8 mouse cellular contexts compared by ENCODE assay signal in the genomic region with DNA sequence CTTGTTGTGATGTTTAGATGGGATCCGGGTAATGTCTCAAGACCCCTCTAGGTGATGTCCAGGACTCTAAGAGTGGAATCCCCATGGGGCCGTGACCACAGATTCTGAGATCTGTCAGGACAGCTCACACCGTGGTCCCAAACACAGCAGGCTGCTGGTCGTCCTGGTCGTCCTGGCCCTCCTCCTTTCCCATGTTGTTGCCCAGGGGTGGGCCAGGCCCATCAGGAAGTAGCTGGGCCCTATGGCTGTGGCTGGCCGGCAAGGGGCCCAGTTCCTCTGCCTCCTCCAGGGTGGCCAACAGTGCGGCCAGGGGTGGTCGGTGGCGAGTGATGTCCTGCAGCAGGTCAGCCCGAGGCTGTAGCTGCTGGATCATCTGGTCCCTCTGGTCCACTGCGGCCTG. TPM values are rescaled to one million over a fixed set of nuclear protein-coding genes. Genes with fewer than 3 reads are reported as not detected.
DNase-seq lines count a peak whose midpoint lies in the region; ATAC-seq lines count a peak whose summit lies in the region.

No protein-coding gene starts in this region.

- no peak overlapping the region; the same call in 1 of the 2 replicates for H3K4me2 ChIP-seq in heart, embryonic 14.5 days (ENCODE audit: low read length)
- no peak overlapping the region for H3K4me2 ChIP-seq in forebrain, embryonic 14.5 days (ENCODE audit: low read length)
- 0 out of 2 replicates have a peak overlapping the region, but pooled peaks have one; percentile 85 for H3K4me2 ChIP-seq in limb, embryonic 15.5 days

- H3K9me3 ChIP-seq in heart, embryonic 14.5 days (ENCODE audit: control insufficient read depth, low read length), result no peaks in the 10 kb centered on the region
- no peaks in the 10 kb centered on the region for H3K9me3 ChIP-seq in forebrain, embryonic 14.5 days (replicated peaks; ENCODE audit: control insufficient read depth, low read length)
- H3K9me3 ChIP-seq in limb, embryonic 15.5 days, result no peaks in the 10 kb centered on the region

- no peaks in the 10 kb centered on the region for H3K27me3 ChIP-seq in heart, embryonic 14.5 days (ENCODE audit: control insufficient read depth, insufficient read depth, low read length)
- no peaks in the 10 kb centered on the region for H3K27me3 ChIP-seq in forebrain, embryonic 14.5 days (replicated peaks; ENCODE audit: control insufficient read depth, insufficient read depth, low read length)
- no peaks in the 10 kb centered on the region for H3K27me3 ChIP-seq in limb, embryonic 15.5 days

- DNase-seq in heart, adult 8-10 months (ENCODE audit: low spot score), result no peak
- no peak for DNase-seq in forebrain, embryonic 14.5 days (ENCODE audit: low spot score)
- DNase-seq in gastrocnemius, postnatal 14 days, result no peak
- no peak for DNase-seq in ovary, postnatal 10 days (ENCODE audit: low spot score)

- peaks cover 3 to 26% of the 10 kb centered on the region in 2 experiments; a peak in 3 of 4 replicates for H3K4me1 ChIP-seq in heart, embryonic 14.5 days (ENCODE audit: control insufficient read depth in 2 of 2, insufficient read depth in 2 of 2, low read length in 2 of 2)
- H3K4me1 ChIP-seq in brown adipose tissue, adult 24 weeks (ENCODE audit: control insufficient read depth, insufficient read depth, insufficient read length, low read length), result peaks cover 6% of the 10 kb centered on the region; the same call in 1 of the 2 replicates
- peaks cover 11% of the 10 kb centered on the region for H3K4me1 ChIP-seq in forebrain, embryonic 14.5 days (ENCODE audit: control insufficient read depth, insufficient read depth, low read length)
- H3K4me1 ChIP-seq in limb, embryonic 15.5 days, result peaks cover 47% of the 10 kb centered on the region

- peaks cover 31% of the 10 kb centered on the region for H3K36me3 ChIP-seq in heart, embryonic 14.5 days (ENCODE audit: control insufficient read depth, insufficient read depth, low read length)
- peaks cover 26% of the 10 kb centered on the region for H3K36me3 ChIP-seq in forebrain, embryonic 14.5 days (ENCODE audit: control insufficient read depth, insufficient read depth, low read length)
- H3K36me3 ChIP-seq in limb, embryonic 15.5 days, result peaks cover 25% of the 10 kb centered on the region

- WGBS in heart, embryonic 14.5 days, result 46% methylated on average over 11 of the region's 11 CpGs
- 69% methylated on average over 11 of the region's 11 CpGs for WGBS in forebrain, embryonic 14.5 days
- WGBS in limb, embryonic 15.5 days, result 52% methylated on average over 11 of the region's 11 CpGs

- intact Hi-C loops in gastrocnemius, postnatal 14 days (cut with DNase I; ENCODE audit: low total_unique reads), result no loop called here

- no peak overlapping the region for H3K4me3 ChIP-seq in heart, embryonic 14.5 days (ENCODE audit: control insufficient read depth in 1 of 2, insufficient read depth in 1 of 2, low read depth in 1 of 2, low read length in 2 of 2)
- 0 out of 2 replicates have a peak overlapping the region, but pooled peaks have one; percentile 72 for H3K4me3 ChIP-seq in brown adipose tissue, adult 24 weeks (ENCODE audit: insufficient read depth, low read depth, low read length)
- H3K4me3 ChIP-seq in forebrain, embryonic 14.5 days (ENCODE audit: low read depth, low read length), result 0 out of 2 replicates have a peak overlapping the region, but pooled peaks have one; percentile 81
- H3K4me3 ChIP-seq in limb, embryonic 15.5 days, result peak overlapping the region; percentile 83; the same call in 1 of the 2 replicates

- ATAC-seq in heart, embryonic 14.5 days (ENCODE audit: insufficient number of reproducible peaks, insufficient read depth, low FRiP score, low read depth), result no peak
- ATAC-seq in forebrain, embryonic 14.5 days, result no peak
- no peak for ATAC-seq in limb, embryonic 15.5 days (ENCODE audit: insufficient number of reproducible peaks, low FRiP score, low TSS enrichment, low read depth)
- ATAC-seq in megakaryocyte progenitor cell, adult 5-6 weeks (replicated peaks; ENCODE audit: poor library complexity), result no peak

- H3K27ac ChIP-seq in heart, embryonic 14.5 days (replicated peaks in 1 of 2; ENCODE audit: control insufficient read depth in 1 of 2, insufficient read depth in 1 of 2, low read depth in 2 of 2, low read length in 2 of 2), result no peak overlapping the region
- no peak overlapping the region for H3K27ac ChIP-seq in brown adipose tissue, adult 24 weeks (replicated peaks; ENCODE audit: low read depth, low read length)
- H3K27ac ChIP-seq in forebrain, embryonic 14.5 days (ENCODE audit: low read depth, low read length), result no peak overlapping the region
- H3K27ac ChIP-seq in limb, embryonic 15.5 days, result no peak overlapping the region

- peak overlapping the region; percentile 79; the same call in 1 of the 2 replicates for H3K9ac ChIP-seq in heart, embryonic 14.5 days (ENCODE audit: low read length)
- peak overlapping the region; percentile 74; the same call in 1 of the 2 replicates for H3K9ac ChIP-seq in forebrain, embryonic 14.5 days (ENCODE audit: low read length)
- no peak overlapping the region for H3K9ac ChIP-seq in limb, embryonic 15.5 days

RNA-seq across cellular contexts. Expression of a gene that starts 2.2 kb away (rescaled TPM):
- polyA plus RNA-seq in heart, embryonic 14.5 days (2014; fragmentation: Nextera tagmentation; extraction: Ambion mirVana), result 1,100 and 1,119 TPM in 2 replicates
- total RNA-seq in heart, adult 8-10 months (2022), result 100 to 1,000 TPM; 804 to 980 (median 857) TPM
- polyA plus RNA-seq in brown adipose tissue, adult 24 weeks (2012; ENCODE audit: insufficient read depth, insufficient read length, missing spikeins), result 597 and 872 TPM in 2 replicates
- 490 and 613 TPM in 2 replicates for polyA plus RNA-seq in forebrain, embryonic 14.5 days (2014; fragmentation: Nextera tagmentation; extraction: Ambion mirVana)
- 370 and 405 TPM in 2 replicates for polyA plus RNA-seq in limb, embryonic 15.5 days (2015; fragmentation: Nextera tagmentation; extraction: Ambion mirVana)
- 100 to 1,000 TPM; 433 to 458 TPM for total RNA-seq in gastrocnemius, postnatal 14 days (2021)
- total RNA-seq in megakaryocyte progenitor cell, adult 5-6 weeks (2015), result 102 and 151 TPM in 2 replicates
- 92.1 and 131 TPM in 2 replicates for total RNA-seq in megakaryocyte progenitor cell, adult 5-6 weeks (2017)

RNA-seq across cellular contexts. Expression of a gene that starts 2.5 kb away (rescaled TPM):
- polyA plus RNA-seq in heart, embryonic 14.5 days (2014; fragmentation: Nextera tagmentation; extraction: Ambion mirVana), result 17.7 TPM in 2 replicates
- total RNA-seq in heart, adult 8-10 months (2022), result 1 to 10 TPM; 3.2 to 7.1 (median 6.0) TPM
- 9.9 and 13.8 TPM in 2 replicates for polyA plus RNA-seq in brown adipose tissue, adult 24 weeks (2012; ENCODE audit: insufficient read depth, insufficient read length, missing spikeins)
- 18.6 and 24.6 TPM in 2 replicates for polyA plus RNA-seq in forebrain, embryonic 14.5 days (2014; fragmentation: Nextera tagmentation; extraction: Ambion mirVana)
- 18.1 and 18.2 TPM in 2 replicates for polyA plus RNA-seq in limb, embryonic 15.5 days (2015; fragmentation: Nextera tagmentation; extraction: Ambion mirVana)
- 1 to 10 TPM; 5.4 to 5.8 TPM for total RNA-seq in gastrocnemius, postnatal 14 days (2021)
- total RNA-seq in megakaryocyte progenitor cell, adult 5-6 weeks (2015), result 8.5 and 12.5 TPM in 2 replicates
- total RNA-seq in megakaryocyte progenitor cell, adult 5-6 weeks (2017), result 4.2 and 6.5 TPM in 2 replicates

RNA-seq across cellular contexts. Expression of a gene that starts 42.0 kb away (rescaled TPM):
- 31.0 and 31.5 TPM in 2 replicates for polyA plus RNA-seq in heart, embryonic 14.5 days (2014; fragmentation: Nextera tagmentation; extraction: Ambion mirVana)
- 10 to 100 TPM; 22.4 to 26.7 (median 24.6) TPM for total RNA-seq in heart, adult 8-10 months (2022)
- 5.1 and 7.5 TPM in 2 replicates for polyA plus RNA-seq in brown adipose tissue, adult 24 weeks (2012; ENCODE audit: insufficient read depth, insufficient read length, missing spikeins)
- polyA plus RNA-seq in forebrain, embryonic 14.5 days (2014; fragmentation: Nextera tagmentation; extraction: Ambion mirVana), result 0.94 and 1.7 TPM in 2 replicates
- 15.2 and 20.5 TPM in 2 replicates for polyA plus RNA-seq in limb, embryonic 15.5 days (2015; fragmentation: Nextera tagmentation; extraction: Ambion mirVana)
- total RNA-seq in gastrocnemius, postnatal 14 days (2021), result 1 to 10 TPM in 1 of 2 experiments, under 1 TPM in 1; 0.47 to 1.4 TPM
- not detected in 2 replicates for total RNA-seq in megakaryocyte progenitor cell, adult 5-6 weeks (2015)
- total RNA-seq in megakaryocyte progenitor cell, adult 5-6 weeks (2017), result not detected in 2 replicates

RNA-seq across cellular contexts. Expression of a gene that starts 42.3 kb away (rescaled TPM):
- 54.4 and 58.1 TPM in 2 replicates for polyA plus RNA-seq in heart, embryonic 14.5 days (2014; fragmentation: Nextera tagmentation; extraction: Ambion mirVana)
- 10 to 100 TPM; 33.8 to 39.3 (median 37.5) TPM for total RNA-seq in heart, adult 8-10 months (2022)
- 16.4 and 17.4 TPM in 2 replicates for polyA plus RNA-seq in brown adipose tissue, adult 24 weeks (2012; ENCODE audit: insufficient read depth, insufficient read length, missing spikeins)
- polyA plus RNA-seq in forebrain, embryonic 14.5 days (2014; fragmentation: Nextera tagmentation; extraction: Ambion mirVana), result 116 and 120 TPM in 2 replicates
- polyA plus RNA-seq in limb, embryonic 15.5 days (2015; fragmentation: Nextera tagmentation; extraction: Ambion mirVana), result 86.0 and 90.5 TPM in 2 replicates
- 10 to 100 TPM; 34.2 to 35.1 TPM for total RNA-seq in gastrocnemius, postnatal 14 days (2021)
- 24.8 and 34.3 TPM in 2 replicates for total RNA-seq in megakaryocyte progenitor cell, adult 5-6 weeks (2015)
- 63.3 and 72.8 TPM in 2 replicates for total RNA-seq in megakaryocyte progenitor cell, adult 5-6 weeks (2017)

RNA-seq across cellular contexts. Expression of a gene that starts 49.2 kb away (rescaled TPM):
- 28.8 and 31.3 TPM in 2 replicates for polyA plus RNA-seq in heart, embryonic 14.5 days (2014; fragmentation: Nextera tagmentation; extraction: Ambion mirVana)
- 10 to 100 TPM; 15.6 to 18.5 (median 16.6) TPM for total RNA-seq in heart, adult 8-10 months (2022)
- 4.6 and 13.1 TPM in 2 replicates for polyA plus RNA-seq in brown adipose tissue, adult 24 weeks (2012; ENCODE audit: insufficient read depth, insufficient read length, missing spikeins)
- 48.2 and 57.3 TPM in 2 replicates for polyA plus RNA-seq in forebrain, embryonic 14.5 days (2014; fragmentation: Nextera tagmentation; extraction: Ambion mirVana)
- 43.9 and 45.5 TPM in 2 replicates for polyA plus RNA-seq in limb, embryonic 15.5 days (2015; fragmentation: Nextera tagmentation; extraction: Ambion mirVana)
- 10 to 100 TPM; 12.9 to 13.2 TPM for total RNA-seq in gastrocnemius, postnatal 14 days (2021)
- total RNA-seq in megakaryocyte progenitor cell, adult 5-6 weeks (2015), result 11.2 and 11.7 TPM in 2 replicates
- 19.2 and 20.4 TPM in 2 replicates for total RNA-seq in megakaryocyte progenitor cell, adult 5-6 weeks (2017)

Comparison
In these comparisons a context has a peak if more than half of its experiments do, and no peak if none do; other contexts are left out.
1. H3K4me3 ChIP-seq: peak in brown adipose tissue, adult 24 weeks (single experiment), forebrain, embryonic 14.5 days (single experiment) and limb, embryonic 15.5 days (single experiment); none in heart, embryonic 14.5 days (0 of 2).